Mouse (Mus musculus): ENCODE results near the gene Hoxb13. TPM values are rescaled to one million over a fixed set of nuclear protein-coding genes. Genes with fewer than 3 reads are reported as not detected.

Gene Hoxb13
- total RNA-seq (2021) = not detected

DNA sequence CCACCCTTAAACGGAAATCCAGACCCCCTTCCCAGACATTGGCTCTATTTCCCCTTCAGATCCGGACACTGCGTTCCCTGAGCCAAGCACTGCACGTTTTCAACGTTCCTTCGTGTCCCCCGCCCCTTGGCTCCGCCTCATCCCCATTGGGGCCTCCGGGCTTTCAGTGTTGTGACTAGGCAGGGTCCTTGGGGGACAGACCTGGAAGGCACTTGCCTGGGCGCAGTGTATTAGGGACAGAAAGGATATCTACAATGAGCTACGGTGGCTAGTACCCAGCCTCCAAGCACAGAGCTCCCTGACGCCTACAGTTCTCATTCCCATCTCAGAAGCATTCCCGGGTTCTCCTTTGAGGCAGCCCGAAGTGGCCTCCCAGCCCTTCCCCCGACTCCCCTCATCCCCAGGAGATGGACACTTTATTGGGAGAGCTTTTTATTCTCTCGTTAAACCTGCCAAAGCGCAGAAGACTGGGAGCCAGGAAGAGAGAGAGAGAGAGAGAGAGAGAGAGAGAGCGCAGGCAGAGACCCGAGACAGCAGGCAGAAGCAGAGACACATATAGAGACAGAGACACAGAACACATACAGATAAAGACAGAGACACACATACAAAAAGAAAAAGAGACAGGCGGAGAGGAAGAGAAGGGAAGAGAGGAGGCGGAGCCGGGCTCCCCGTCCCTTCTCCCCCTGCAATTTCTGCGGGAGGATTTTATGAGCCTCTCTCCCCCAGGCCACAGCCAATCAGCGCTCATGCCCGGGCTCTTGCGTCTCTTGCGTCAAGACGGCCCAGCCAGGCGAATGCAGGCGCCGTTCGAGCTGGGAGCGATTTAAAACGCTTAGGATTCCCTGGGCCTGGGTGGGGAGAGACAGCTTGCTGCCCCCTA is at the start of gene Hoxb13:
TSS of gene Hoxb13 (plus strand) at position 796 of the 880 bp plus-strand sequence.
- intact Hi-C loops (cut with DNase I) = no loop called here

DNA sequence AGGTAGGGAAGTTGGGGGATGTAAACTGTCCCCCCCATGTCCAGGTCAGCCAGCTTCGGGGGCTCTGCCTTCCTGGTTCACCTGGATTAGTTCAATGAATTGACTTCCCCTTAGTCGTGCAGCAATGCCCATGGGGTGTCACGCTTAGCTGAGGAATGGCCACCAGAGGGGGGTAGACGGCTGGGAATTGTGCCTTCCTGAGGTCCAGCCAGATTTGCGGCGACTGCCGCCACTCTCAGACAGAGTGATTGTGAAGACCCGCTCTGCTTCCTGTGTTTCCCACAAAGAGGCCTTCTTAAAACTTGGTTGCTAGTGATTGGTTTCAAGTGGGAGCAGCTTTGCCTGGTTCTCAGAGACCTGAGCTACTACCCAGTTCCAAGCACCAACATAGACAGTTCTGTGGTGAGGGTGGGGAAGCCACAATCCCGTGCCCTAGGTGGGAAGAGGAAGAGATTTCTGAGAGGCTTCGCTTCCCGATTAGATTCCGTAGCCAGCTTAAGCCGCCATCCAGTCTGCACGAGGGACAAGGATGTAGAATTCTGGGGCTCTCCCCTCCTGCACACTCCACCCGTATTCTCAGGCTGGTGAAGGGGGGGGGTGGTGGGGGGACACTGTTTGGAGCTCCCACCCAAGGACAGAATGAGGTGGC is 48.4 kb upstream of the Hoxb13 start:
- intact Hi-C loops (cut with DNase I) = loop anchor here (1.0 to 2.0 kb wide), 3 partner anchors 51 to 94 kb away; no protein-coding TSS in a partner anchor

More for the DNA sequence above, at the start of gene Hoxb13:
- no peak for DNase-seq (ENCODE audit: low spot score)

DNA sequence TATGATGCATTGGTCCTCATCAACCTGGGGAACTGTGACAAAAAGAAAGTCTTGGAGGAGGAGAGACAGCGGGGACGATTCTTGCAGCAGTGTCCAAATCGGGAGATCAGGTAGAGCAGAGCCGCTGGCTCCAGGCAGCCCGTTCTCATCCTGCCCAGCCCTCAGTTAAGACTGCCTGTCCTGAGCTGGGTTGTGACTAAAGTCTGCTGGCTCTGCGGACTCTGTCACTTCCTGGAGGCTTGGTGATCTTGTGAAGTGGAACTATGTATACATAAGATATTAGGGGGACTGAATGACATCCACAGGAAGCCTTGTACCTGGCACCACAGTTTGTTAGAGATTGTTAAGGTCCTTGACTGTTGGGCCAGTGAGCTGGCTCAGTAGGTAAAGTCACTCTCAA is 46.6 kb upstream of the Hoxb13 start:
- intact Hi-C loops (cut with DNase I) = loop anchor here (2.0 kb wide), 1 partner anchor 49 kb away; no protein-coding TSS in a partner anchor
- DNase-seq (ENCODE audit: low spot score) = no peak

More for the DNA sequence above, 48.4 kb upstream of the Hoxb13 start:
- DNase-seq (ENCODE audit: low spot score) = no peak

DNA sequence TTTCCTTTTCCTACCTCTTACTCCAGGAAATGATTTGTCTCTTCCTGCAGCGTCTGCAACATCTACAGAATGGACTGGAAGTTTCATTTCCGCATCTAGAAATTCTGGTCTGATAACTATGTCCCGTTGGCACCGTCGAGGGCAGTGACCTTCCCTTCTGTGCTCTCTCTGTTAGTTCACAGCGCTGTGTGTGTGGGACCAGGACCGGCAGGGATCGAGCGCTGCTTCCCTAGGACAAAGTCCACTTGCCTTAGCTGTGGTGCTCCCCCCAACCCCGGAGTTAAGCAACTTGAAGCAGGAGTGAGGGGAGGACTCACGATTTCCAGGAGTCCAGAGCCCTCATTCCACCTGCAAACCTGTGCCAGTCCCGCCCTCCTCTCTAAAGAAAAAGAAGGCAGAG is 29.3 kb upstream of the Hoxb13 start:
- intact Hi-C loops (cut with DNase I) = no loop called here
- DNase-seq (ENCODE audit: low spot score) = no peak

DNA sequence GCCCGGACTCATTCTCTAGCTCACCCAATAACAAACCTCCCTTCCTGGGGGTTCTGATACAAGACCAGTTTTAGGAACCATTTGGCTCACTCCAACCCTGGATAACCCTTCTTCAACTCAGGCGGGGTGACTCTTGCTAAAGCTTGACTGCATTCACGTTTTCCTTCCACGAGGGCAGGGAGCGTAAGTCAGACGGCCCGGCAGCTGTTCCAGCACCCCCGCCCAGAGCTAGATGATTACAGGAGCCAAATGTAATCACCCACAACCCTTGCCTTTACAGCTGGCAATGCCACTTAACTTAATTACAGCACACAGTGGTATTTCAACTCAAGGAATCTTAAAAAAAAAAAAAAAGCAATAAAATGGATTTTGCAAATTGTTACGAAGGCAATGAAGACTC is 26.0 kb upstream of the Hoxb13 start:
- intact Hi-C loops (cut with DNase I) = no loop called here

DNA sequence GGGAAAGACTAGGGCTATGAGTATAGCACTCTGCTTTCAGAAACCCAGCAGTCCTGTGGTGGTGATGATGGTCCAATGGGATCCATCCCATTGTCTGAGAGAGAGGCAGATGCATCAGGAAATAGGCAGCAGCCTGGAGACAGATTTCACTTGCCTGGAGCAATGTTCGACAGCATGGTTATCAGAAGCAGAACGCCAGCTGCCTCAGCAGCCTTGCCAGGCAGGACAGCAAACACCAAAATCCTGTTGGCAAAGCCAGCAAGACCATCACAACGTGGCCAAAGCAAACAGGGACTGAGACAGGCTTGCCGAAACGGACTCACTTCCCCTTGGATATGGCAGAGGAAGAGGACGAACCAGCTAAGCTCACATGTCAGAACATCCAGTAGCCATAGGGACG is 25.1 kb upstream of the Hoxb13 start:
- no peak for DNase-seq (ENCODE audit: low spot score)
- intact Hi-C loops (cut with DNase I) = no loop called here

More for the DNA sequence above, 26.0 kb upstream of the Hoxb13 start:
- no peak for DNase-seq (ENCODE audit: low spot score)

DNA sequence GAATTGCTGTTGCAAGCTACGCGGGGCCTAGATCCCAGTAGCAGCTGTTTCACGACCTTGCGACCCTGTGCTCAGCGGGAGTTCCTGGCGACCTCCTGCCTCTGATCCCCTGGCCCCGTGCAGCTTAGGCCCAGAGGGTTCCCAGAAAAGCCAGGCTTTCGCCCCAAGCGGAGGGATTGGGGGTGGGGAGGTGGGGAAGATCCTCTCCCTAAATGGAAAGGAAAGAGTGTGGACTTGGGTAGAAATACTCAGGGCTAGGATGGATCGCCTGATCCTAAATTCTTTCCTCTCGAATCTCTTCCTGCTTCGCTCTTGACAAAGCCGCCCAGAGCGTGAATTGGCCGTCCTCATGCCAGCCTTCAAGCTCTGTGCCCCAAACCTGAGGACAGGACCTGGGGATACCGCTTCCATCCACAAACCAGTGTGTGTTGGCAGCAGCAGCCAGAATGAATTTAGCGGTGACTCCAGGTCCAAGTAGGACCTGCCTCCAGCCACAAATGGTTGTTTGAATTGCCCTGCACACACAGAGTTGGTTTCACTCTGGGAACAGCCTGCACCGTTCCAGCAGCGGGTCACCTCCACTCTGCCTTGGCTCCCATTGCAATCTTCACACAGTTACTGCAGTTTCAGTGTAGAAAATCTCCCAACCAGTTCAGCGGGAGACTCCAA is 23.3 kb upstream of the Hoxb13 start:
- intact Hi-C loops (cut with DNase I) = no loop called here

DNA sequence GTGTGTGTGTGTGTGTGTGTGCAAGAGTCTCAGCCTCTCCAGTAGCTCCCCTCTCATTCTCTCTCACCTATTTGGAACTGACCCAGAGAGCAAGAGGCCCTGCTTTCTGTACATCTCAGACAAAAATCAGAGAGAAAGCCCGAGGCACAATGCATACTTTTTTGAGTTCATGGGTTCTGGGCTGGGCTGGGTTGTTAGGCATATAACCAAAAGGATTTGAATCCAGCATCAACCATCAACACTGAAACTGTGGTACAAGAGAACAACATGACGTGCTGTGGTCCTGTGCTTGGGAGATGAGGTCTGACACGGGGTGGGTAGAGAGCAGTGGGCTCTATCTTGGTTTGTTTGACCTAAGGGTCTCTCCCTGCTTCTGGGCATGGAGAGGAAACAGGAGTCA is 22.5 kb upstream of the Hoxb13 start:
- intact Hi-C loops (cut with DNase I) = no loop called here

More for the DNA sequence above, 23.3 kb upstream of the Hoxb13 start:
- DNase-seq (ENCODE audit: low spot score) = no peak

DNA sequence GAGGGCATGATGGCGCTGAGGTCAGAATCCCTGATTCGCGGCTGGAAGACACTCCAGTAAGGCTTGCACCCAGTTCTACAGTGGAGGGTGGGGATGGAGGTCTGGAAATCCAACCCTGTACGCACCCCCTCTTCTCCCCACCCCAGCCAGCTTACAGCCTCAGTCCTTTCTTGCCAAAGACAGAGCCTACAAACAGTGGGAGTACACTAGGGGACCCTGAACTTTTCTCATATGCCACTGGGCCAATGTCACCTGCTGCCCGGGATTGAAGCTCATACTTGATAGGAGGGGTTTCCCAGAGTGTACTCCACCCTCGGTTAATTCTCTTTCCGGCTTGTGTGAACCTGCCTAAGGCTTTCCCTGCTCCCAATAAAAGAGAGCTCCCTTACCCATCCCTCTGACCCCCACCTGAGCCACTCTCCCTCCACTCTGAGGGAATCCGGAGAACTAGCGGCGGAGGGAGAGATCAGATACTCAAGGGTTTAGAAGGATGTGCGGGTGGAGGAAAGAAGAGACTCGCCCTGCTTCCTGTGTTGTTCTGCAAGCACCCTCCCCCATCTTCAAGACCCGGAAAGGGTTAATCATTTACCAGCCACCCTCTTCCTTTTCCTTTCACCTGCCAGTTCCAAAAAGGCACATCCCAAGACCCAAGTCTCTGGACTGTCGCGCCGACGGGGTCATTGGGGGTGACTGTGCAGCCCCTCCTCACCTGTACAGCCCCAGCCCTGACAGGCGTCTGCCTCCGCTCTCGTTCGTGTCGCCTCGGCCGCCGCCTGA is 21.4 kb upstream of the Hoxb13 start:
- intact Hi-C loops (cut with DNase I) = no loop called here
- no peak for DNase-seq (ENCODE audit: low spot score)

More for the DNA sequence above, 22.5 kb upstream of the Hoxb13 start:
- DNase-seq (ENCODE audit: low spot score) = no peak

DNA sequence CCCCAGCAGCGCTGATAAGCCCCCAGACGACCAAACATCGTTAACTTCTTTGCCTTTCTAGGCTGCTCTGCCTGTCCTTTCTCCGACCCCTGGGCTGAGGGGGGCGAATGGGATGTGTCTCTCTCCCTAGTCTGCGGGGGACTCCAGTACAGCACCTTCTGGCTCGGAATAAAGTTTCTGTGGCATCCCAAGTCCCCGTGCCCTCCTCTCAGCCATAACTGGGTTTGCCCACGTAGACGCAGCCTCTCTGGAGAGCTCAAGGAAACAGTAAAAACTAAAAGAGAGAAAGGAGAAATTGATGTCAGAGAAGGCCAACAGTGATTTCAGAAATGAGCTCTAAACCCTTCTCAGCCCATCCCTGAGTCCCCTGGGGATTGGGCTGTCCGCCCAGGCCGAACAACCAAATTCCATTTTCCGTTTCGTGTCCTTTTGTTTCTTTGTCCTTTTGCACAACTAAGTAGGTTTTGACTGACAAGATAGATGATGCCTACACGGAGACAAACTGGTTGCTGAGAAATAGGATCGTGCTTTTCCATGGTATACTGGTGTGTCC is 20.8 kb upstream of the Hoxb13 start:
- intact Hi-C loops (cut with DNase I) = no loop called here
- DNase-seq (ENCODE audit: low spot score) = no peak

DNA sequence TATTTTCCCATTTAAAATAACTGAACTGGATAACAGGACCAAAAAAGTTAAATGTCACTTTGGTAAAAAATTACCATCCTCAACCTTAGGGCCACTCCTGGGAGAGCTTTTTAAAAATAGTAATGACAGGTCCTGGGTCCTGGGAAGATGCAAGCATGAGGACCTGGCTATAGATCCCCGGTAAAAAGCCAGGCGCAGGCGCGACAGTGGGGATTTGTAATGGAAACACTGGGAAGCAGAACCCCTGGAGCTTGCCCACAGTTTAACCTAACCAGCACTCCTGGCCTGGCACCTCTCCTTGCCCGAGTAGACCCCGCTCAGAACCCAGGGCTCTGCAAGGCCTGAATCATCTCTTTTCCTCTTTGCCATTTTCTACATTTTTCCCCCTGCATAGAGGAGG is 19.2 kb upstream of the Hoxb13 start:
- intact Hi-C loops (cut with DNase I) = no loop called here

DNA sequence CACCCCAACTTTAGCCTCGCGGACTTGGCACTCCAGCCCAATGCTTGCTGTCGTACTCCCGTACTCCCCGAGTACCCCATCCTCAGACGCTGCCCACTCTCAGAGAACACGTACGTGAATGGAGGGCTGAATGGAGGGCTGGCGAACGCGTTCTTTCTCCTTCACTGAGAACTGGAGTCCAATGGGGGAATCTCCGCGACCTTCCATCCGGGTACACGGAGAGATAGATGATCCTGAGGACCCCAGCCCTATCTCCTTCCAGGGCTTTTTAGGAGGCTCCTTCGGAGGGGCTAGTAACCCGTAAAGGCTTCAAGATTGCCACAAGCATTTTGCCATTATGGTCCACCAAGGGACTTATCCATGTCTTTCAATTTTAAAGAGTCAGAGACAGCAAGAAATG is 18.6 kb upstream of the Hoxb13 start:
- intact Hi-C loops (cut with DNase I) = no loop called here
- no peak for DNase-seq (ENCODE audit: low spot score)

More for the DNA sequence above, 19.2 kb upstream of the Hoxb13 start:
- no peak for DNase-seq (ENCODE audit: low spot score)

DNA sequence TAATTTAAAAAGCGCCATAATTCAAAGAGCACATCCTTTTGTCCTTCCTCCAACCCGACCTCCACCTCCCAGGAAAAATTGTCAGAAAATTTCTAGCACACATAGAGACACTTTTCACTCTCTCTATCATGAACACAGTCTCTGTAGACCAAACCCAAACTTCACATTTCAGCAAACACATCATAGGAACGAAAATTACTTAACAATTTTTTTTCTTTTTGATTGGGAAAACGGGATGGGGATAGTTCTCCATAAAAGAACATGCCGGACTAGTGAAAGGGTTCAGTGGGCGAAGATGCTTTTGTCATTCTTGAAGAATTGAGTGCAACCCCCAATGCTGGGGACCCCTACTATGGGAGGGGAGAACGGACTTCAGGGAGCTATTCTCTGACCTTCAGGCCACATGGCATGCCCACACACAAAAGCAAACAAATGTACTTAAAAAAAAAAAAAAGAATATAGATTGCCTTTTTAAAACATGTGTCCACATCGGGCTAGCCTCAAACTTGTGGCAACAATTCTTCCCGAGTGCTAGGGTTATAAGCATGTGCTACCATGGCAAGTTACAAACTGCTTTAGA is 18.1 kb upstream of the Hoxb13 start:
- intact Hi-C loops (cut with DNase I) = no loop called here
- no peak for DNase-seq (ENCODE audit: low spot score)

DNA sequence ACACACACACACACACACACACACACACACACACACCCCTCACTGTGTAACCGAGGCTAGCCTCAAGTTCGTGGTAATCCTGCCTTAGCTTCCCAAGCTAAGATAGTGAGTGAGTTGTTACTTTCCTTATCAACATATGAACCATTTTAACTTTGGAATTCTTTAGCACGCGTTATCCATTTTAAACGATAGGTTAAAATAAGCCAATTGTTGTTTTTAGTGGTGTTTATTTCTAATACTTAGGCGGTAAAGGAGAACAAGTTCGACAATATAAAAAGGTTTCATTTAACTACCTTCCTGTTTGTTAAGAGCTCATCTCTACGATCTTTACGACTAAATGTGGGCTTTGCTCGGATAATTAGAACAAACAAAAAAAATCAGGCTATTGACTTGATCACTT is 17.3 kb upstream of the Hoxb13 start:
- DNase-seq (ENCODE audit: low spot score) = no peak
- intact Hi-C loops (cut with DNase I) = no loop called here

DNA sequence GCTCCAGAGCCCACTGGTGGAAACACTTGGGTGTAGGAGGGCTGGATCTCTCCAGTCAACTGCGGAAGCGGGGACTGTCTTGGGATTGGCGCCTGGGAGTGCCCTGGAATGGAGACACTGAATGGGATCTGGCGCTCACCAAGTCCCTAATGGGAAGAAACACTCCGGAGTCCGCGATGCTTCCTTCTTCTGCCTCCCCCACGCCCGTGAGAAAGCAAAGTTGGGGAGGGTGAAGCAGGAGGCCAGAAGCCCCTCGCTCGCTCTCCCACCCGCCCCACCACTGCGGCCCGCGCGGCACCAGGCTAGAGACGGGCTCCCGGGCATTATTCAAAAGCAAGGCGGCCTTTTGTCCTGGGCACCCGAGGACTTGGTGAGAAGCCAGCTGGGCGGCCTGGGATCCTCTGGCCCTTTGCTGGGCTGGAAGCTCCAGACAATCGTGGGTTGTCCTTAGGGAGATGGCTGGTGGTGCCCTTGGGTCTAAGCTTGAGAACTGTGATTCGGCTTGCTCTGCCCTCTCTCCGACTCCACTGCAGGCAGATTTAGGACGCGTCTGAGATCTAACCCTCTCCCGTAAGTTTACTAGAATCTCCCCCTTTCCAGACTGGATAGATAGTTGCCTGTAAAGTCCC is 16.5 kb upstream of the Hoxb13 start:
- DNase-seq (ENCODE audit: low spot score) = no peak
- intact Hi-C loops (cut with DNase I) = no loop called here

DNA sequence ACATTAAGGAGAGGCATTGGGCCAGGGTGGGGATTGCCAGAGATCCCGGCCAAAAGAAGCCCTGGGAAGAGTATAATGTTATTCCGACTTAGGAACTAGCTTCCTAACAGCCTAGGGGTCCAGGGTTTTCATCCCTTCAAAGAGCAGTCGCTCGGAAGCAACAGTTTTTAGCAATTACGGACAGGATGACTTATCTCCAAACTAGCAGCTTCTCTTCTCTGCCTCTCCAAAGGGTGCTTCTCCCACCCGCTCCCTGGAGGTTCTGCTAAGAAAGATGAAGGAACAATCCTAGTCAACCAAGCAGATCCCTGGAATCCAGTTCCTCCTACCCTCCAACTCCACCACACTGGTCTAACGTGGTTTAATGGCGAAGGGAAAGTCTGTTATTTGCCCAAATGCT is 15.8 kb upstream of the Hoxb13 start:
- intact Hi-C loops (cut with DNase I) = no loop called here
- DNase-seq (ENCODE audit: low spot score) = no peak

DNA sequence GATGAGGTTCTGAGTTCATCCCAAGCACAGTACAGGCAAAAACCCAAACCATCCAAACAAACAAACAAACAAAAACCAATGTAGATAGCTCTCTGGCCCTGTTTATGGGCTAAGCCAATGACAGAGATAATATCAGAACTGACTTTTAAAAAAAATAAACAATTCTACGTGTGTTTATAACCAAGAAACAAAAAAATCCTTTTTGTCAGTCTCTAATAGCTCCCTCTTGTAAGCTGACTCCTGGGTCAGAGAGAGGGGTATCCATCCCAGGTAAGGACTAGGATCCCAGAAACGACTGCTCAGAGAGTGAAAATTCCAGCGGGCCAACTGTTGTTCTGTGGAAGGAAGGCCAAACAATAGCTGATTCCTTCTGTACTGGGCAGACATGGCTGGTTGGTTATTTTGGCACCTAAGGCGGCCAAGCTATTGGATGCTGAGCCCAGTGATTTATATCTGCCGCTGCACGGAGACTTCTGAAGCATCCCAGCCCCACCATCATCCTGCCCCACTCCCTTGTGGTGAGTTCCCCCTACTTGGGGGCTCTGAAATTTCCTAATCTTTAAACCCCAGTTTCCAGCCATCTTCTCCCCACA is 15.1 kb upstream of the Hoxb13 start:
- intact Hi-C loops (cut with DNase I) = no loop called here
- no peak for DNase-seq (ENCODE audit: low spot score)

DNA sequence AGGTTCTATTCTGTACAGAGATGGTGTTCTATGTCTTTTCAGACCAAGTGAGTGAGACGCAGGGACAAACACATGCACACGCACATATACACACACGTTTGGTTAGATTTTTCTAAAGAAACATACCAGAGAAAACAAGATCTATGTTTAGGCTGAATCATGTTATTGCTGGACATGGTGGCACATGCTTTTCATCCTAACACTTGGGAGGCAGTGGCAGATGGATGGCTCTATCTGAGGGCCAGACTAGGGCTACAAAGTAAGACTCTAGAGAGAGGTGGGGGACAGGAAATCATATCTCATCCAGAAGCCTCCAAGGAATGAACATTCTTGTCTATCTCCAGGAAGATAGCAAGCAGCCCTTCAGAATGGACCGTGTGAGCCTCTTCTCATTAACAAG is 13.1 kb upstream of the Hoxb13 start:
- intact Hi-C loops (cut with DNase I) = no loop called here

More for the DNA sequence above, 13.1 kb upstream of the Hoxb13 start:
- DNase-seq (ENCODE audit: low spot score) = no peak
